Mouse (Mus musculus) ES-E14 (cell line): Measurements from ENCODE around the gene Nkain2. TPM values are rescaled to one million over a fixed set of nuclear protein-coding genes. Genes with fewer than 3 reads are reported as not detected.

ENCODE experiments used
- DNase-seq: peaks from one replicate; pipeline ENCODE4 v3.0.0-alpha.2; 2013; ENCODE audit warnings: low read depth, low spot score
- H3K27ac ChIP-seq: 2 replicates; pipeline ENCODE4 v1.5.1; 2012; ENCODE audit warnings: low read depth, mild to moderate bottlenecking, low read length, moderate library complexity, mixed read lengths; ENCODE audit not compliant: poor library complexity, insufficient read depth, severe bottlenecking
- H3K36me3 ChIP-seq: 2 replicates; pipeline ENCODE4 v1.6.1; 2012; ENCODE audit warnings: mild to moderate bottlenecking, low read length, moderate library complexity, mixed read lengths; ENCODE audit not compliant: control insufficient read depth, poor library complexity, insufficient read depth, severe bottlenecking
- H3K4me1 ChIP-seq, 2 experiments: fragments of 150-350 bp in 1 of 2; sonication (generic) in 1 of 2; 2 replicates each; pipeline ENCODE4 v1.6.1; 2012; ENCODE audit warnings: low read length in 2 of 2, mild to moderate bottlenecking in 1 of 2, mixed read lengths in 1 of 2; ENCODE audit not compliant: control insufficient read depth in 2 of 2, insufficient read depth in 2 of 2, poor library complexity in 1 of 2
- H3K4me3 ChIP-seq, 2 experiments: fragments of 150-350 bp in 1 of 2; sonication (generic) in 1 of 2; 2 replicates each; pipeline ENCODE4 v1.5.1; 2012; ENCODE audit warnings: low read length in 2 of 2, low read depth in 1 of 2, mild to moderate bottlenecking in 1 of 2, mixed read lengths in 1 of 2; ENCODE audit not compliant: insufficient read depth in 1 of 2, poor library complexity in 1 of 2, severe bottlenecking in 1 of 2
- H3K9ac ChIP-seq: 2 replicates; pipeline ENCODE4 v1.6.1; 2012; ENCODE audit warnings: low read depth, mild to moderate bottlenecking, low read length, mixed read lengths; ENCODE audit not compliant: poor library complexity, insufficient read depth, severe bottlenecking
- H3K9me3 ChIP-seq: fragments of 150-350 bp; sonication (generic); 2 replicates; pipeline ENCODE4 v1.6.1; 2012; ENCODE audit warnings: low read depth, mild to moderate bottlenecking, low read length; ENCODE audit not compliant: control insufficient read depth, insufficient read depth
- CHD2 ChIP-seq: IDR thresholded peaks from 2 replicates; pipeline ENCODE4 v1.6.1; 2014; ENCODE audit warnings: mild to moderate bottlenecking, low read depth, low read length, inconsistent platforms
- HCFC1 ChIP-seq: IDR thresholded peaks from 2 replicates; pipeline ENCODE4 v1.6.1; 2012; ENCODE audit warnings: low read length, inconsistent platforms, borderline replicate concordance; ENCODE audit not compliant: insufficient read depth
- MAFK ChIP-seq: IDR thresholded peaks from 2 replicates; pipeline ENCODE4 v1.6.1; 2014; ENCODE audit warnings: mild to moderate bottlenecking, low read depth, low read length, inconsistent platforms; ENCODE audit not compliant: insufficient read depth
- ZC3H11A ChIP-seq: IDR thresholded peaks from 2 replicates; pipeline ENCODE4 v1.6.1; 2012; ENCODE audit warnings: low read depth, mild to moderate bottlenecking, inconsistent platforms, low read length, borderline replicate concordance
- ZNF384 ChIP-seq: IDR thresholded peaks from 2 replicates; pipeline ENCODE4 v1.6.1; 2012; ENCODE audit warnings: low read depth, low read length, inconsistent platforms
- in situ Hi-C, 2 experiments: fragments of 600-800 bp; cut with MboI; formaldehyde crosslinking; loops; one replicate each; pipeline ENCODE4 v1.15.1; 2025; ENCODE audit warnings: low sequenced_read_pairs in 2 of 2, inconsistent platforms in 1 of 2; ENCODE audit not compliant: unreplicated experiment in 2 of 2
- total RNA-seq: library from RNA; depleted of rRNA; stranded (reverse); fragments of 300-350 nt; gene quantifications from 2 replicates; pipeline ENCODE4 v1.2.3, GENCODE M21; 2012

The Nkain2 gene
- total RNA-seq, 1 experiment: 0.45 TPM

DNA sequence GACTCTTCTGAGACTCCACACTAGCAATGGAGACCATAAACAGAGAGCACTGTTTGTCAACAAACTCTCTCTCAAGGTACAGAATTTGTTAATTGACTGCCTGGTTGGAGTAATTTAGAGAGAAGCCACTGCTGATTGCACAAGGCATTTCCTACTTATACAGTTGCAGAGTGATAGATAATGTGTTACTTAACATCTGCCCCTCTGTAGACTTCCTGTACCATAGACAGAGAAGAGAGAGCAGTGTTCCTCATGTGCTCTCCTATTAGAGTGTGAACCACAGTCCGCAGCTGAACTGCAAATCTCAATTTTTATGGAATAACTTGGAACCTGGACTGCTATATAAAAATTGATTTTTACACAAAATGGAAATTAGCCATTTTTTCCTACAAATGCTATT is 1022.0 kb downstream of the Nkain2 start:
- DNase-seq: no peak
- H3K36me3 ChIP-seq: no peaks in the 10 kb centered on the region
- in situ Hi-C loops: no loop called here
- H3K9ac ChIP-seq: no peak overlapping the region
- no peaks in the 10 kb centered on the region for H3K9me3 ChIP-seq
- H3K27ac ChIP-seq: no peak overlapping the region
- no peak overlapping the region for H3K4me3 ChIP-seq
- TF ChIP-seq HCFC1 (no peak), ZC3H11A (no peak), CHD2 (no peak), ZNF384 (no peak), MAFK (no peak)
- no peaks in the 10 kb centered on the region for H3K4me1 ChIP-seq

DNA sequence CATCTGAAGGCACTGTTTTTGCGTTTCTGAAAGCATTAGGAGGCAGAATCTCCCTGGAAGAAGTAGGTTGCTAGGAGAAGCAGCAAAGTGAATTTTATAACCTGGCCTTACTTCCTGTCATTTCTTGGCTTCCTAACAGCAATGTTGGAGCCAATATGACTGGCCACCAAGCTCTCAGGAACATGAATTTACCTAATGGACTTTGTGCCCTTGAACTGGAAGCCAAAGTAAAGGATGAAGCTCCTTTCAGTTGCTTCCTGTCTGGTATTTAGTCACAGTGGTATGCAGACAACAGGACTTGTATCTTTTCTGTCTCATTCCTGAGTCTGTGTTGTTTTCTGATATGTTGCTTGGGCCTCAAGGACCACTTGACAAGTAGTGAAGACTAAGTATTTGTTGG is 1063.2 kb downstream of the Nkain2 start:
- Histone ChIP-seq H3K4me3 (no peak overlapping the region), H3K27ac (no peak overlapping the region), H3K36me3 (no peaks in the 10 kb centered on the region), H3K9me3 (no peaks in the 10 kb centered on the region), H3K9ac (no peak overlapping the region), H3K4me1 (no peaks in the 10 kb centered on the region)
- DNase-seq: no peak
- in situ Hi-C loops: no loop called here
- no peak for TF ChIP-seq ZNF384
- TF ChIP-seq MAFK: no peak
- TF ChIP-seq ZC3H11A: no peak
- TF ChIP-seq CHD2: no peak
- TF ChIP-seq HCFC1: no peak

DNA sequence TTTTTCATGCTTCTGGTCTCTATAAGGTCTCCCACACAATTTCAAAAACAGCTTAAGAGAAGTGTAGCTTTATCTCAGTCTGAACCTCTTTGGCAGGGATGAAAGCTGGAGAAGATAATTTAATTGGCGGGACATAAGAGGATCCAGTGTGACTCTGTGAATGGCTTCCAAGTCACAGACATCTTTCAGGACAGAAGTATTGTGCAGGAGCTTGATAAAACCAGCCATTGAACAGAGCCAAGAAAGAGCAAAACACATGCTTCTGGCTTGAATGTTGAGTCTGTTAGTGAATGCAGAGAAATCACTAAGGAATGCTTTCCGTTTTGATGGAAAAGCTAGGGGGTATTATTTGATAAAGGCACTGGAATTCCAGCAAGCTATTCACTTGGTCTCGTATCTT is 1077.7 kb downstream of the Nkain2 start:
- H3K4me1 ChIP-seq: no peaks in the 10 kb centered on the region
- no peak overlapping the region for H3K9ac ChIP-seq
- DNase-seq: no peak
- no peaks in the 10 kb centered on the region for H3K9me3 ChIP-seq
- H3K27ac ChIP-seq: no peak overlapping the region
- in situ Hi-C loops: no loop called here
- no peak for TF ChIP-seq HCFC1
- TF ChIP-seq MAFK: no peak
- TF ChIP-seq ZNF384: no peak
- TF ChIP-seq ZC3H11A: no peak
- no peak for TF ChIP-seq CHD2
- no peaks in the 10 kb centered on the region for H3K36me3 ChIP-seq
- H3K4me3 ChIP-seq: no peak overlapping the region

DNA sequence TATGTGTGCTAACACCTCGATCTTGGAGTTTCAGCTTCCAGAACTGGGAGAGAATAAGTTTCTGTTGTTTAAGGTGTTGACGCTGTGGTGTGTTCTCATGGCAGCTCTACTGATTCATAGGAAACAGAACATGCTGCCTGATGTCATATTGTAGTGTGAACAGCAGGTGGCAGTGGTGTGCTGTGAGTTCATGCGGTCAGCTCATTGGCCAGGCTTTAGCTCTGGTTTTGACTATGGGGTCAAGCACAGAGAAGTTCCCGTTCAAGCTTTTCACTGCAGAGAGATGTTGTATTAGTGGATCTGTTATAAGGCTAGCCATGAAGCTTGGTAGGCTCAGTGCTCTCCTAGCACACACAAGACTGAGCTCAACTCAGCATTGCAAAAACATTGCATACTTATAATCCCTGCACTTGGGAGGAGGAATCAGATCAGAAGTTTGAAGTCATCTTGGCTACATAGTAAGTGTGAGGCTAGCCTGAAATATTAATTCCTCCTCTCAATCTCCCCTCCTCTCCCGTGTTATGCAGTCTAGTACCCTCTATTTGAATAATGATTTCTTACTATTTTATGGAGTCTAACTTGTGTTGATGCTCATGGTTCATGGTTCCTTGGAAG is 1147.7 kb downstream of the Nkain2 start:
- H3K9me3 ChIP-seq: no peaks in the 10 kb centered on the region
- no peak overlapping the region for H3K27ac ChIP-seq
- H3K4me3 ChIP-seq: no peak overlapping the region
- H3K4me1 ChIP-seq: no peaks in the 10 kb centered on the region
- TF ChIP-seq ZC3H11A (peak; percentile 81), HCFC1 (no peak), MAFK (no peak), ZNF384 (no peak), CHD2 (no peak)
- H3K36me3 ChIP-seq: no peaks in the 10 kb centered on the region
- DNase-seq: peak; percentile 53
- in situ Hi-C loops: no loop called here
- H3K9ac ChIP-seq: no peak overlapping the region

DNA sequence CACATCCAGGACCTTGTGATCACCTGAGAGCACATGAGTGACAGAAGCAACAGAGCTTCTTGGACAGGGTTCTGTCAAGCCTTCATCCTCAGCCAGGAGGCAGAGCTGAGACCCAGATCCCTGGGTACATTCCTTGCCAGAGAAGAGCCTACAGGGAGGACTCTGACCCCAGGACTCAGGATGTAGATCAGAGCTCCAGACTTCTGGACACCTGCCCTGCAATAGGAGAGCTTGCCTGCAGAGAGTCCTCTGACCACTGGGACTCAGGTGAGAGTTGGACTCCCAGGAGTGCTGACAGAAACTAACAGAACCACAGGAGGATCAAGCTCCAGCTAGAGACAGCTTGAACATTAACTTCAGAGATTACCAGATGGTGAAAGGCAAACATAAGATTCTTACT is 1162.2 kb downstream of the Nkain2 start:
- no peak for DNase-seq
- Histone ChIP-seq H3K36me3 (no peaks in the 10 kb centered on the region), H3K27ac (no peak overlapping the region), H3K9me3 (no peaks in the 10 kb centered on the region), H3K4me1 (no peaks in the 10 kb centered on the region), H3K4me3 (no peak overlapping the region), H3K9ac (no peak overlapping the region)
- in situ Hi-C loops: no loop called here
- TF ChIP-seq ZNF384 (no peak), CHD2 (no peak), ZC3H11A (no peak), MAFK (no peak), HCFC1 (no peak)
